Mouse (Mus musculus) G1E (cell line): ENCODE measurements around the gene Runx1.

ENCODE experiments used
- CTCF ChIP-seq: IDR thresholded peaks from 2 replicates; pipeline ENCODE4 v1.5.1; 2012; ENCODE audit warnings: low read depth, low read length, inconsistent platforms, mixed read lengths
- TAL1 ChIP-seq: conservative IDR thresholded peaks from 2 replicates; pipeline ENCODE4 v1.6.1; 2012; ENCODE audit warnings: low read depth, low read length, inconsistent platforms, mixed read lengths

- TF ChIP-seq CTCF: no peak
- no peak for TF ChIP-seq TAL1
Measured at GRCm38 (mm10) chr16:92868550-92868949, 42.6 kb upstream of the Runx1 start.
